Mouse (Mus musculus) ES-E14 (cell line): Measurements from ENCODE around the gene Foxp1. TPM values are rescaled to one million over a fixed set of nuclear protein-coding genes. Genes with fewer than 3 reads are reported as not detected.

Experiments
- DNase-seq: peaks from one replicate; pipeline ENCODE4 v3.0.0-alpha.2; 2013; ENCODE audit warnings: low read depth, low spot score
- H3K27ac ChIP-seq: 2 replicates; pipeline ENCODE4 v1.5.1; 2012; ENCODE audit warnings: low read depth, mild to moderate bottlenecking, low read length, moderate library complexity, mixed read lengths; ENCODE audit not compliant: poor library complexity, insufficient read depth, severe bottlenecking
- H3K36me3 ChIP-seq: 2 replicates; pipeline ENCODE4 v1.6.1; 2012; ENCODE audit warnings: mild to moderate bottlenecking, low read length, moderate library complexity, mixed read lengths; ENCODE audit not compliant: control insufficient read depth, poor library complexity, insufficient read depth, severe bottlenecking
- H3K4me1 ChIP-seq, 2 experiments: fragments of 150-350 bp in 1 of 2; sonication (generic) in 1 of 2; 2 replicates each; pipeline ENCODE4 v1.6.1; 2012; ENCODE audit warnings: low read length in 2 of 2, mild to moderate bottlenecking in 1 of 2, mixed read lengths in 1 of 2; ENCODE audit not compliant: control insufficient read depth in 2 of 2, insufficient read depth in 2 of 2, poor library complexity in 1 of 2
- H3K4me3 ChIP-seq, 2 experiments: fragments of 150-350 bp in 1 of 2; sonication (generic) in 1 of 2; 2 replicates each; pipeline ENCODE4 v1.5.1; 2012; ENCODE audit warnings: low read length in 2 of 2, low read depth in 1 of 2, mild to moderate bottlenecking in 1 of 2, mixed read lengths in 1 of 2; ENCODE audit not compliant: insufficient read depth in 1 of 2, poor library complexity in 1 of 2, severe bottlenecking in 1 of 2
- H3K9ac ChIP-seq: 2 replicates; pipeline ENCODE4 v1.6.1; 2012; ENCODE audit warnings: low read depth, mild to moderate bottlenecking, low read length, mixed read lengths; ENCODE audit not compliant: poor library complexity, insufficient read depth, severe bottlenecking
- H3K9me3 ChIP-seq: fragments of 150-350 bp; sonication (generic); 2 replicates; pipeline ENCODE4 v1.6.1; 2012; ENCODE audit warnings: low read depth, mild to moderate bottlenecking, low read length; ENCODE audit not compliant: control insufficient read depth, insufficient read depth
- CHD2 ChIP-seq: IDR thresholded peaks from 2 replicates; pipeline ENCODE4 v1.6.1; 2014; ENCODE audit warnings: mild to moderate bottlenecking, low read depth, low read length, inconsistent platforms
- HCFC1 ChIP-seq: IDR thresholded peaks from 2 replicates; pipeline ENCODE4 v1.6.1; 2012; ENCODE audit warnings: low read length, inconsistent platforms, borderline replicate concordance; ENCODE audit not compliant: insufficient read depth
- MAFK ChIP-seq: IDR thresholded peaks from 2 replicates; pipeline ENCODE4 v1.6.1; 2014; ENCODE audit warnings: mild to moderate bottlenecking, low read depth, low read length, inconsistent platforms; ENCODE audit not compliant: insufficient read depth
- ZC3H11A ChIP-seq: IDR thresholded peaks from 2 replicates; pipeline ENCODE4 v1.6.1; 2012; ENCODE audit warnings: low read depth, mild to moderate bottlenecking, inconsistent platforms, low read length, borderline replicate concordance
- ZNF384 ChIP-seq: IDR thresholded peaks from 2 replicates; pipeline ENCODE4 v1.6.1; 2012; ENCODE audit warnings: low read depth, low read length, inconsistent platforms
- in situ Hi-C, 2 experiments: fragments of 600-800 bp; cut with MboI; formaldehyde crosslinking; loops; one replicate each; pipeline ENCODE4 v1.15.1; 2025; ENCODE audit warnings: low sequenced_read_pairs in 2 of 2, inconsistent platforms in 1 of 2; ENCODE audit not compliant: unreplicated experiment in 2 of 2
- total RNA-seq: library from RNA; depleted of rRNA; stranded (reverse); fragments of 300-350 nt; gene quantifications from 2 replicates; pipeline ENCODE4 v1.2.3, GENCODE M21; 2012

Gene Foxp1
- total RNA-seq, 1 experiment, result 70.0 TPM

DNA sequence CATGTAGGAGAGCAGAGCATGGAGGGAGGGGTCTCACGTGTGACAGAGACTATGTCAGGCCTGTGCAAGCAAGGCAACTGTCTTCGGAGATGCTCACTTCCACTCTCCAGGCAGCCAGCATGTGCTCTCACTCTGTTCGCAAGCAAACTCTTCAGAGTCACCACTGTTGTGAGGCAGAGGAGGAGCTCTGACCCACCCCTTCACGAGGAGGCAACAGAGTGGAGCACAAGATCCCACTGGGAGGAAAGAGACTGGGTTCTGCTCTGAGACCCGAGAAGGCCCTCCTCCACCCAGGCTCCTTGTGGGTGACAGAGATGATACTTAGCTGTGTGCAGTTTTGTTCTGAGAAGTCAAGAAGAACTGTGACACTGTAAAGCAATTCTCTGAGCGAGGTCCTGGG, 248.3 kb downstream of the Foxp1 start:
- in situ Hi-C loops, result no loop called here
- Histone ChIP-seq H3K4me3 (no peak overlapping the region), H3K36me3 (no peaks in the 10 kb centered on the region), H3K9me3 (no peaks in the 10 kb centered on the region), H3K4me1 (no peaks in the 10 kb centered on the region), H3K9ac (no peak overlapping the region), H3K27ac (no peak overlapping the region)
- TF ChIP-seq CHD2, result no peak
- TF ChIP-seq MAFK, result no peak
- no peak for TF ChIP-seq ZNF384
- DNase-seq, result no peak

- Histone ChIP-seq H3K4me3 (no peak overlapping the region), H3K9me3 (no peaks in the 10 kb centered on the region), H3K36me3 (no peaks in the 10 kb centered on the region), H3K4me1 (no peaks in the 10 kb centered on the region), H3K27ac (no peak overlapping the region), H3K9ac (no peak overlapping the region)
- TF ChIP-seq ZNF384 (no peak), CHD2 (no peak), ZC3H11A (no peak)
- in situ Hi-C loops, result no loop called here
- no peak for DNase-seq
Observed at GRCm38 (mm10) chr6:99273177-99273576, 249.3 kb downstream of the Foxp1 start.

GRCm38 (mm10) chr6:99272174-99272573, 250.3 kb downstream of the Foxp1 start:
- in situ Hi-C loops, result no loop called here
- H3K4me3 ChIP-seq, result no peak overlapping the region
- no peak for DNase-seq
- H3K36me3 ChIP-seq, result no peaks in the 10 kb centered on the region
- no peaks in the 10 kb centered on the region for H3K9me3 ChIP-seq
- H3K9ac ChIP-seq, result no peak overlapping the region
- TF ChIP-seq CHD2 (no peak), HCFC1 (no peak), ZNF384 (no peak), ZC3H11A (no peak), MAFK (no peak)
- H3K27ac ChIP-seq, result no peak overlapping the region
- no peaks in the 10 kb centered on the region for H3K4me1 ChIP-seq

DNA sequence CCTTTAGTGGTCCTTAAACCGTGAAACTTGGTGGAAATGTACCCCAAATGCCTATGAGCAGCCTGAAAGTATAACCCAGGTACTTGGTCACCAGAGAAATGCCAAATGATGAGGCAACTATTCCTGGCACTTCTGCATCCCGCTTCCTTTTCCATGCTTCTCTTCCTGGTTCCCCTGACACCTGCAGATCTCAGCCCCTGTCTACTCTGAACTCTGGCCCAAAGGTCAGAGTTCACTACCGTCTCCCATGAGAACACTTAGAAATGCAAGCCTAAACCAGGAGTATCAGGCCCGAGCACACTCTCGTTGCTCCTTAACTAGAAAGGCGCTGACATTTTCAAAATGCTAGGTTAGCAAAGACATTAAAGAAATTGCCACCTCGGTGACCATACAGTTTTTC, 250.8 kb downstream of the Foxp1 start:
- DNase-seq, result no peak
- in situ Hi-C loops, result no loop called here
- Histone ChIP-seq H3K4me1 (no peaks in the 10 kb centered on the region), H3K9ac (no peak overlapping the region), H3K4me3 (no peak overlapping the region), H3K36me3 (no peaks in the 10 kb centered on the region), H3K27ac (no peak overlapping the region), H3K9me3 (no peaks in the 10 kb centered on the region)
- TF ChIP-seq CHD2 (no peak), ZNF384 (no peak)

- H3K36me3 ChIP-seq, result no peaks in the 10 kb centered on the region
- no peak for DNase-seq
- no peak for TF ChIP-seq MAFK
- in situ Hi-C loops, result no loop called here
- no peak overlapping the region for H3K9ac ChIP-seq
- no peak overlapping the region for H3K4me3 ChIP-seq
- H3K9me3 ChIP-seq, result no peaks in the 10 kb centered on the region
- H3K27ac ChIP-seq, result no peak overlapping the region
- H3K4me1 ChIP-seq, result peaks cover 2% of the 10 kb centered on the region in 2 experiments; a peak in 1 of 4 replicates
Observed at GRCm38 (mm10) chr6:99269921-99270320, 252.6 kb downstream of the Foxp1 start.
